Mouse (Mus musculus): ENCODE measurements around the gene Fyb2. TPM values are rescaled to one million over a fixed set of nuclear protein-coding genes. Genes with fewer than 3 reads are reported as not detected.

Fyb2 gene
- total and polyA plus RNA-seq, 3 experiments, result 0.08 to 0.10 TPM; not detected in 1

DNA sequence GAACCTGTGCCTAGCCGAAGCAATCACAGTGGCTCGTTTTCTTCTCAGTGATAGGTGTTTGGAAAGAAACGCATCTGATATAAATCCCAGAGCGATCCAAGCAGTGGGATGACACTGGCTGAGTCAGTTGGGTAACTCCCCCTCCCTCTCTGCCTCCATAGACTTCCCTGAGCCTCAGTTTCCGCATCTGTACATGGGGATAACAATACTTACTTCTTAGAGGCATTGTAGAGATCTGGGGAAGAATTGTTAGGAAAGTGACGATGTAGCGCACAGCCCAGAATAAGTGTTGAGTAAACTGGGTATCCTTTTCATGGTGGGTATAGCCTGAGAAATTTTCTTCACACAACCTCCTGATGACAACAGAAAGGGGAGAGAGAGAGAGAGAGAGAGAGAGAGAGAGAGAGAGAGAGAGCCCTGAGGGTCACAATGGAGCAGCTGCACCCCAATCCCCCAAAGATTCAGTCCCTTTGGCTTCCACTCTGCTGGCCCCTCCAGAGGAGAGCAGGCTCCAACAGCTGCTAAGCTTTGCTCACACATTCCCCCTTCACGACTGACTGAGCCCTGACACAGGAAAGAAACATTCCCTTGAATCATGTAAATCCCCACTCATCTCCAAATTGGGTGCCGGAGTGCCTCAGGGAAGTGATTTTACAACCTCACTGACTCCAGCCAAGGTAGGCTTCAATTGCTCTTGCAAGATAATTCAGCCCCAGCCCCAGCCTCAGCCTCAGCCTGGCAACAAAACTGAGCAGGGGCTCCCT, 24.6 kb upstream of the Fyb2 start:
- H3K27me3 ChIP-seq (ENCODE audit: control insufficient read depth in 1 of 2, insufficient read depth in 2 of 2, low read length in 2 of 2), result no peaks in the 10 kb centered on the region
- H3K27ac ChIP-seq (ENCODE audit: control insufficient read depth, low read depth, low read length), result no peak overlapping the region
- TF ChIP-seq MAFK (IDR thresholded peaks at IDR 0.05; ENCODE audit: borderline replicate concordance, low read depth, low read length) (no peak), USF1 (IDR thresholded peaks at IDR 0.05; ENCODE audit: low read depth, low read length) (no peak), TBP (IDR thresholded peaks at IDR 0.05; ENCODE audit: low read depth, low read length) (no peak), SIN3A (IDR thresholded peaks at IDR 0.05; ENCODE audit: low read length) (no peak), MYC (IDR thresholded peaks at IDR 0.05; ENCODE audit: low read depth, low read length) (no peak), UBTF (IDR thresholded peaks at IDR 0.05; ENCODE audit: borderline replicate concordance, insufficient read depth, low read depth, low read length) (no peak), ZMIZ1 (IDR thresholded peaks at IDR 0.05; ENCODE audit: low read depth, low read length) (no peak)
- no peaks in the 10 kb centered on the region for H3K9me3 ChIP-seq (replicated peaks; ENCODE audit: insufficient read depth, low read length)
- H3K4me3 ChIP-seq (ENCODE audit: control insufficient read depth in 1 of 2, insufficient read depth in 1 of 2, low read depth in 2 of 2, low read length in 2 of 2), result no peak overlapping the region
- no peak for DNase-seq (ENCODE audit: low read depth, low spot score)
- no peaks in the 10 kb centered on the region for H3K36me3 ChIP-seq (ENCODE audit: control insufficient read depth in 1 of 2, insufficient read depth in 2 of 2, low read length in 2 of 2)
- H3K4me1 ChIP-seq (ENCODE audit: control insufficient read depth in 1 of 2, insufficient read depth in 2 of 2, low read length in 2 of 2), result no peaks in the 10 kb centered on the region
- no peak overlapping the region for H3K9ac ChIP-seq (ENCODE audit: control insufficient read depth, low read depth, low read length, poor library complexity, severe bottlenecking)
- no peaks in the 10 kb centered on the region for H3K79me2 ChIP-seq (ENCODE audit: control insufficient read depth, insufficient read depth, low read length, poor library complexity)

DNA sequence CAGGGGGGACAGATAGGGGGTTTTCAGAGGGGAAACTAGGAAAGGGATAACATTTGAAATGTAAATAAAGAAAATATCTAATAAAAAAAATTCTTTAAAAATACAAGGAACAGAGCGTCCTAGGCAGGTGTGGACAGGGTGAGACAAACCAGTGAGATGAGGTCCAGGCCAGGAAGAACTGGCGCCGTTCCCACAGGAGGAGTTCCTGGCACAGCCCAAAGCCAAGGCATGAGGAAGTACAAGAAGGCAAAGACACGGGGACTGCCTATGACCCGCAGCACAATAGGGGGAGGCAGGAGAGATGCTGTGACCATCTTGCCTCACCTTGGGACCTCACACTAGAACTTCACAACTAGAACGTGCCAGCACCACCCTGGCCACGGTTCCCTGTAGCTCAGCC, 21.5 kb upstream of the Fyb2 start:
- Histone ChIP-seq H3K27me3 (ENCODE audit: control insufficient read depth in 1 of 2, insufficient read depth in 2 of 2, low read length in 2 of 2) (no peaks in the 10 kb centered on the region), H3K36me3 (ENCODE audit: control insufficient read depth in 1 of 2, insufficient read depth in 2 of 2, low read length in 2 of 2) (no peaks in the 10 kb centered on the region), H3K4me3 (ENCODE audit: control insufficient read depth in 1 of 2, insufficient read depth in 1 of 2, low read depth in 2 of 2, low read length in 2 of 2) (no peak overlapping the region), H3K27ac (ENCODE audit: control insufficient read depth, low read depth, low read length) (no peak overlapping the region), H3K9me3 (replicated peaks; ENCODE audit: insufficient read depth, low read length) (no peaks in the 10 kb centered on the region), H3K4me1 (ENCODE audit: control insufficient read depth in 1 of 2, insufficient read depth in 2 of 2, low read length in 2 of 2) (no peaks in the 10 kb centered on the region), H3K79me2 (ENCODE audit: control insufficient read depth, insufficient read depth, low read length, poor library complexity) (no peaks in the 10 kb centered on the region), H3K9ac (ENCODE audit: control insufficient read depth, low read depth, low read length, poor library complexity, severe bottlenecking) (no peak overlapping the region)
- DNase-seq (ENCODE audit: low read depth, low spot score), result no peak
- TF ChIP-seq SIN3A (IDR thresholded peaks at IDR 0.05; ENCODE audit: low read length), result no peak
- TF ChIP-seq EP300 (IDR thresholded peaks at IDR 0.05; ENCODE audit: low read depth in 1 of 2, low read length in 2 of 2), result no peak
- no peak for TF ChIP-seq TBP (IDR thresholded peaks at IDR 0.05; ENCODE audit: low read depth, low read length)
- no peak for TF ChIP-seq ZNF384 (IDR thresholded peaks at IDR 0.05; ENCODE audit: low read depth, low read length)
- no peak for TF ChIP-seq NELFE (IDR thresholded peaks at IDR 0.05; ENCODE audit: low read depth, low read length)
- TF ChIP-seq ETS1 (IDR thresholded peaks at IDR 0.05; ENCODE audit: low read depth, low read length), result no peak
- TF ChIP-seq BHLHE40 (IDR thresholded peaks at IDR 0.05; ENCODE audit: borderline replicate concordance, low read depth, low read length), result no peak
- no peak for TF ChIP-seq UBTF (IDR thresholded peaks at IDR 0.05; ENCODE audit: borderline replicate concordance, insufficient read depth, low read depth, low read length)
- TF ChIP-seq RAD21 (IDR thresholded peaks at IDR 0.05; ENCODE audit: low read depth, low read length), result no peak
- TF ChIP-seq CHD1 (IDR thresholded peaks at IDR 0.05; ENCODE audit: low read depth, low read length), result no peak
- no peak for TF ChIP-seq ELF1 (IDR thresholded peaks at IDR 0.05; ENCODE audit: low read depth, low read length)
- no peak for TF ChIP-seq MYC (IDR thresholded peaks at IDR 0.05; ENCODE audit: low read depth, low read length)
- no peak for TF ChIP-seq MYB (IDR thresholded peaks at IDR 0.05; ENCODE audit: low read depth, low read length)
- TF ChIP-seq POLR2A (IDR thresholded peaks at IDR 0.05; ENCODE audit: control insufficient read depth in 1 of 2, insufficient read depth in 1 of 2, low read depth in 1 of 2, low read length in 2 of 2, poor library complexity in 1 of 2), result no peak
- TF ChIP-seq USF1 (IDR thresholded peaks at IDR 0.05; ENCODE audit: low read depth, low read length), result no peak
